Mouse (Mus musculus) forelimb bud, embryonic 11.5 days (tissue): ENCODE data around the gene Sertad4.

ENCODE experiments used
- DNase-seq: peaks from one replicate; pipeline ENCODE4 v3.0.0-alpha.2; 2012; ENCODE audit warnings: low read depth, low spot score

Sertad4 gene

DNA sequence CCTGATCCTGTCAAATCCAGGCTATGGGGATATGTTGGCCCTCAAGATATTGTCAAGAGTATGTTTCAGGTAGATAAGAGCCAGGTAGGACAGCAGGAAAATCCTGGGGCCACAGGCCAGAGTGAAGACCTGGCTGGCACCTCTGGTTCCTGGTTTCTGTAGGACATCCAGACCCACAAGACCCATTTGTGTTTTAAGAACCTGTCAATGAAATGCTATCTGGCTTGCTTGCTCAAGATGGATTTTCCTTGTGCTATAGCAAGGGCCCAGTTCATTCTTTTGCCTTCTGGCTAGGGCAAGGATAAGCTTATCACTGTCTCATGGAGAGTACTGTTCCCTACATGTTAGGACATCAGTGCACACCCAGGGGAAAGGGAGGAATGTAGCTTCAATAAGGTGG, 3.5 kb downstream of the Sertad4 start:
- no peak for DNase-seq

DNA sequence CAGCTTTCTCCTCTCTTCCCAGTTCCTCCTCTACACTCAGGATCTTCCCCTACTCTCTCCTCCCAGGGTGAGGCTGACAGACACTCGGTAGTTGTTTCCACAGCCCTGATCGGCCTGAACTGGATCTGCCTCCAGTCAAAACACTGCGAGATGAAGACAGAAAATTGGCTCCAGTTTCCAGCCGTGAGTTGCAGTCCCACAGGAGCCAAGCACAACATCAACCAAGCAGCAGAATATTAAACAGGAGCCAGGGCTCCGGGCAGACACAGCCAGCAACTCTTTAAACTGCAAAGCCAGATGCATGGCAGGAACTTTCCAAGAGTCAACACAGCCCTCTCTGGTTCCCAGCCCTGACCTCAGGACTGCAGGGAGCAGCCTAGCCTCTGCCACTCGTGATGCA, 3.9 kb downstream of the Sertad4 start:
- DNase-seq: peak; percentile 27

DNA sequence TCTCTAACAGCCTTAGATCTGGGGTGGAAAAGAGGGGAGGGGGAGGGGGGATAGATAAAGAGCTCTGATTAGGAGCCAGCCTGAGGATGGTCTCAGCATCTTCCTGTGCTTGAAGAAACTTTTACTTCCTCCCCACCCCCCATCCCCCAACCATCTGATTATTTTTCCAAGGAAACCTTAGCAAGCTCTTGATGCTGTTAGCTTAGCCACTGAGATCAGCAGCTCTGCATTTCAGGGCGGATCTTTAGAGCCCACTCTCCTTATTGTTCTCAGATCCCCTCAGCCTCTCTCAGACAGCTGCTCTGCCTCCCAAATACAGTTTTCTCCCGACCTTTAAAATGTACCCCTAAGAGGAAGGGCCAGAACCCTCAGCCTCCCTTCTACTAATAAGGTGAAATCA, 4.4 kb downstream of the Sertad4 start:
- DNase-seq: no peak

DNA sequence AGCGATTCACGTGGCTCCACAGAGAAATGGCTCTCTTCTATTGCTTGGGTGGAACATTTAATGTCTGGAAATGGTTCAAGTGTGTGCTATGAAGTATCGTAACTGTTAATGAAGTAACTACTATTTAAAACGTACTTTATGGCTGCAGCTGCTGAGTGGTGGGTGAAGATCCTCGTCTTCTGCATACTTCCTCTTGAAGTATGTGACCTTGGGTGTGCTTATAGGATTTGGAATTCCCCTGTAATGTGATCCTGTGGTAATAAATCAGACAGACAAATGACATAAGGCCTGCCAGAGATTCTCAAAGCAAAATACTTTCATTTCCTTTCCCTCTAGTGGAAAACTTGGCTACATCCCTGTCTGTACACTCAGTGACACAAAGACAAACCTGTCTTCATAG, 5.9 kb downstream of the Sertad4 start:
- no peak for DNase-seq

DNA sequence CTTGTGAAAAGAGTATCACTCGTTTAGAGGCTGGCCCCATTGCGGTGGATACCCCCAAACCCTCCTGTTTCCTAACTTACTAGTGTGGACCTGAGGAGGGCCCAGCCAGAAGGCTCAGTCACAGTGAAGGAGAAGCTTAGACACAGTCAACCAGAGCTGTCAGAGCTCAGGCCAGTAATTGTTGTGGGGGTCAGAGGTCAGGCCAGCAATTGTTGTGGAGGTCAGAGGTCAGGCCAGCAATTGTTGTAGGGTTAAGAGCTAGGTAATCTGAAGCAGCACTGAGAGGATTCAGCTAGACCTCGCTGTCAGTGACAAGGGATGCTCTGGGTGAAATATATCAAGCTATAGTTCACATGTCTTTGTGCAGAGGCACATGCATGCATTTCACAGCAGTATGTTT, 8.3 kb downstream of the Sertad4 start:
- no peak for DNase-seq

DNA sequence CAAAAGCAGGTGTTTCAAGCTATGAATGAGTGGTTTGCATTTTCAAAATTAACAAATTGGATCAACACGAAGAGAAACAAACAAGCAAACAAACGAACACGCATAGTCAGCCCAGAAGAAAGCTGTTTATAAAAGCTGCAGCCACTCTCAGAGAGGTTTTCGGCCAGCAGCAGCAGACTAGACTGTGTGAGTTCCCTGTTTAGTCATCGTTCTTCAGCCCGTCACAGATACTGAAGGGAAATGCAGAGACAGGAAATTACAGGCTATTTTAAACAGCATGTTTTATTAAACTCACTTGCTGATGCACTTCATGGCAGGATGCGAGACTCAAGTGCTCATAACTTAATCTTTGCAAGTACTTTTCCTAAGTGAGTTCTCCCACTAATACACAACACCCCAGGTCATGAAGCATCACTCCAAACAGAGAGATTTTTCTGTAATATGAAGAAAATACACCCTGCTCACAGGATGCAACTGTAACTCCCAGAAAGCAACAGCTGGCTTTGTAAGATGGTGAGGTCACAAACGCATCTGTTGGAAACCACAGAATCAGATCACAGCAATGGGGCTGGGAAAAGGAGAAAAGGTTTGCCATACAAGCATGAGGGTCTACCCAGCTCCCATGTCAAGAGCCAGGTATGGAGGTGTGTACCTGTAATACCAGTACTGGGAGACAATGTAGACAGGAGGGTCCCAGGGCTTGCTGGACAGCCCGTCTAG, 14.3 kb downstream of the Sertad4 start:
- no peak for DNase-seq

DNA sequence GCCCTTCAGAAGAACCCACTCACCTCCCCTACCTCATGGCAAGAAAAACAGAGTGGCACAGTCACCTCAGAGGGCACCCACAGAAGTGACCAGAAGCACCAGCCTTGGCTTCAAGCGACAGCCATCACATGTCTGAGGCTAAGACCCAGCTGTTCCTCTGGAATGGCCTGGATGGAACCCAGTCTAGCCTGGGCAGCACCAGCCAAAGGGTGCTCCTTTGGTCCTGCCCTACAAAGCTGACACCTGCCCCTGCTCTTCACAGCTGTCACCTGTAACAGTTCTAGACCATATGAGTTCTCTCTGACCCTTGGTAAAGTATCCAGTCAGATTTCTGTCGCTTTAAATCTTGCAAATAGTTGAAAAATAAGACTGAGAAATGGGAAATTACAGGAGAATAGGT, 14.9 kb downstream of the Sertad4 start:
- no peak for DNase-seq

DNA sequence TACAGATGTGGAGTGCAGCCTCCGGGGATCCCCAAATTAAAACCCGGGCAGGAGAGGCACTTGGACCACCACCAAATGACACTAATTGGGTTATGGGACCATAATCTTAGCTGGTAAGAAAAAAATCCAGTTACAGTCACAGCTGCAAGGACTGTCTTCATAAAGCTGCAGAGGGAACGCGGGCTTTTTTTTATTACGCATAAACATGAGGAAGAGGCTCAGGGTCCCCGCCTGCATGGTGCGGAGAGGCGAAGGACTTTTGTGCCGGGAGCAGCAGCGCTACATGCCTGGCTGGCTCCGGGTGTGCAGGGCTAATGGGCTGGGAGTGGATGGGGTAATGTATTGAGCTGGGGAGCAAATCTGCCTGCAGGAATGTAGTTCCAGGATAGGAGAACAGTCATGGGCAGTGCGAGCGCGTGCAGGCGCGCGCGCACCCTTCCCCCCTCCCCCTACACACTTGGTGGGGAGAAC, 20.3 kb downstream of the Sertad4 start:
- peak; percentile 86 for DNase-seq

DNA sequence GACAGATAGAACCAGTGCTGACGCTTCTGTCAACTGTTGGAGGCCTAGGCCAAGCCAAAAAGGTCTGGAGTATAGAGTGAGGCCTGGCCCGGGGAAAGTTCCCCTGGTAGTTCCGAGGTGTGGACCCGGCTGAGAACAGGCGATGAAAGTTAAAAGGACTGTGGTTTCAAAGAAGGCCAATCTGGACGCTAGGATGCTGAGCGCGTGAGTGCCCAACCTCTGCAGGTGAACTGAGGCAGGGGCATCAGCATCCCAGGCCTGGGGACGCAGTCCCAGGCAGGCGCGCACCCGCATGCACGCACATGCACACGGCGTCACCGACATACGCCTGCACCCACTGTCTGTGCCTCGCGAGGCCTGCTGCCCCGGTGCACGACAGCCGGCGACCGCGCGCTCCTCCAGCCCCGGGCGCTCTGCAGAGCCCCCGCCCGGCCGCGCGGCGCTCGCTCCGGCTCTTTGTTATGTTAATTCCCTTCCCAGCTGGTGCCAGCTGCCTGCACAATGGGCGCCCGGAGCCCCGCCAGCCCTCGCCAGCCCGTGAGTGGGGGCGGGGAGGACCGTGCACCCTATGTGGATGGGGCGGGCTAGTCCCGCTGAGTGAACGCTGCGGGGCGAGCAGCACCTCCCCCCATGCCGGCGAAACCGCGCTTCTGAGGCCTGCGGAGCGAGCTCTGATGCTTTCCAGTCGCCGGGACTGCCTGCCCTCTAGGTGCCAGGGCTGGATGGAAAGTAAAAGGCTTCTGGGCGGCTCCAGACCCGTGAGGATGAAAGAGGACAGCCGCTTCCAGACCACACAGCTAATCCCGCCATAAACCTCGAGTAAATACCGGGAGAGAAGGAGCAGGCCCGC, 21.0 kb downstream of the Sertad4 start:
- no peak for DNase-seq

DNA sequence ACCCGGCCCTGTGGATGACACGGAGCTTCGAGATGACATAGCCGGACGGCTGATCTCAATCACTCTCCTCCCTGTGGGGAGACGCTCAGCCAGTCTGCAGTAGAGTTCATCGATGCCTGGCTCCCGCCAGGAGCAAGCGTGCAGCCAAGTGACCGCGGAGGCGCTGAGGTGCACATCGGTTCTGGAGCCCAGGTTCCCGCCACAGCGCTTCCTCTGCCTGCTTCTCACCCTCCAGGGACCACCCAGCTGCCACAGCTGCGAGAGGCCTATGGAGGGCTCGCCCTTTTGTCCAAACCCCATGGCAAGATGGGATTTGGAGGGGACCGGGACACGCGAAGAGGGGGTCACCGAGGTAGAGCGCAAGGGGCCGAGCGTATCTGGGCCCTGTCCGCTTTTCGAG, 22.0 kb downstream of the Sertad4 start:
- no peak for DNase-seq

DNA sequence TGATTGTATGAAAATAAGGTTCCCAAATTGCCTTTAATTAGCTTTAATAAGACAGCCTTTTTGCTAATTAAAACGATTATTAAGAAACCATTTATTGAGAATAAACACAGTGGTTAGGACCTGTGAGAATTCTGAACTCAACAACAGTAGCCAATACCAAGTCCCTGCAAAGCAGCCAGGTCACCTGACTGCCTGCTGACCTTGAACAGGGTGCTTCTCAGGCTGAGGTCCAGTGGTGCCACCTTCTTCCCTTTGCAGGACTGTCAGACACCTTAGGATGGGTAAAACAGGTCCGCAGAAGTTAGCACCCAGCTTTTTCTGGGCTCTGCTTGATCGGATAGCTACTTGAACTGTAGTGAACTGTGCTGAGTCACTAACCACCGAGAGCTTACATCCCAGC, 22.5 kb downstream of the Sertad4 start:
- DNase-seq: no peak

DNA sequence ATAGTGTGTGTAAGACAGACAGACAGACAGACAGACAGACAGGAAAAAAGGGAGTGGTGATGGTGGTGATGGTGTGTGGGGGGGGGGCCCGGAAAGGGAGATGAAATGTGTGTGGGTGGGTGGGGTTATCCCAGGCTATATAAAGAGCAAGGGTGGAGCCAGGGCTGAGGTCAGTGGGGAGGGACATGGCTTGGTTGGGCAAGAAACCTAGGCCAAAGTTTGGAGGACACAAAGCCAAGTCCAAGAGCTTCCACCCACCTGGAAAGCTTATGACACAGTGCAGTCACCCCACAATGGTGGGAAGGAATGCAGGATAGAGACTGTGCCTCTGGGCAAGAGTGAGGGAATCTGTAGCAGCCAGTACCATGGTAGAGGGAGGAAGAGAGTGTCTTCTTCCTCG, 23.2 kb downstream of the Sertad4 start:
- no peak for DNase-seq

DNA sequence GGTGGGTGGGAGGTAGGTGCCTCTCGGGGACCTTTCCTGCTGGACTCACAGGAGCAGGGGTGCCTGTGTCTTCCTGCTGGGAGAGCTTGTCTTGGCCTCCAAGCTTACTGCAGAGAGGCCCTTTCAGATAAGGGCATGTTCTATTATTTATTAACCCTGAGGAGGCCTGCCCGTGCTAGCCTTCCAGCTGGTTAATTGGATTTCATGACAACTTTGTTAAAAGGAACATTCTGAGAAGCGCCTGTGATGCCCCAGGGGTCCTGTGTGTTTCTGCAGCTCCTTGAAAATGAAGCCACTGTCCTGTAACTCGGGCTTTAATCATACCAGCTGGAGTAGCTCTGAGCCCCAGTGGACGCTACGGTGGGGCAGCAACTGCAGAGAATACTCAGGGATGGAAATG, 25.1 kb downstream of the Sertad4 start:
- DNase-seq: no peak

DNA sequence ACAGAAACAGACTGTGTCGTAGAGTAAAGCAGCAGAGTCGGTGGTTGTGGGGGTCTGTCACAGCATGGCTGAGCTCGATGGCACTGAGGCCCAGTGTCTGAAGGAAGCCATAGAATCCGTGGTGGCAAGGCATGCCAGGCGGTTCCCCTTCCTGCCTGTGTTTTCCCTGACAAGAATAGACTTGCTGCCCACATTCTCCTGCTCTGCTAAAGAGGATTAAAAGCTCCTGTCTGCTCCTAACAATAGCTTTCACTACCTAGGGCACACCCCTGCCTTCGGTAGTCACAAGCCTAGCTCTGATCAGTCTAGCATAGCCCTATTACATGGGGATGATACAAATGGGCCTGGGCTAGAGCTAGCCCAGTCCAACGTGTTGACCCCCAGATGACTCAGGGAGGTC, 26.6 kb downstream of the Sertad4 start:
- DNase-seq: no peak

DNA sequence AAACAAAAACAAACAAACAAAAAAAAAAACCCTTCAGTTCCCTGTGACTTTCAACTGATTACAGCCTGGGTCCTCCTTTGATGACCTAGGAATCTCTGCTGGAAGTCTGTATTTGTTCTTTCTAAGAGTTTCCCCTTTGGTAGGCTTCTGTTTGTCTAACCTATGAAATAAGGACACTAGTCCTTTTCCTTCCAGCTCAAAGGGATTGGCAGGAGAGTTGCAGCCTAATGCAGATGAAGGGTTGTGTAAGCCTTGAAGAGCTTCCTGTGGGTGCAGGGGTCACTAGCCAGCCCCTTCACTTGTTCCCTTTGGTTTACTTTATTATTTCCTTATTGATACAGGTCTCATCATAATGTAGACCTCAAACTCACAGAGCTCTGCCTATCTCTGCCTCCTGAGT, 27.6 kb downstream of the Sertad4 start:
- no peak for DNase-seq

DNA sequence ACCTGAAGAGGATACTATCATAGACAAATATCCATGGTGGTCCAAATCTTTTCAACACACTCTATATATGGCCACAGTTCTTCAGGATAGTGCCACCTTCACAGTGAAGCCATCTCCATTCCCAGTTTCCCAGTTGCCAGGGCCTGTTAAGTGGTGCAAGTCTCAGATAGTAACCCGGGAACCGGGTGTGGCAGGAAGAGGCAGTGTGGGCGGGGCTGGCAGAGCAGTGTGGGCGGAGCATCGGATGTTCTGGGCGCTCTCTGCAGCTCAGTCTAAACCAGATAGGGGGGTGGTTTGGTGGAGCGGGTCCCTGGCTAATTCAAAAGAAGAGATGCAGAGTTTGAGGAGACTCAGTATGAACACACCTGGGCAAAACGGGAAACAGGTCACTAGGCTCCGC, 29.8 kb downstream of the Sertad4 start:
- DNase-seq: no peak

DNA sequence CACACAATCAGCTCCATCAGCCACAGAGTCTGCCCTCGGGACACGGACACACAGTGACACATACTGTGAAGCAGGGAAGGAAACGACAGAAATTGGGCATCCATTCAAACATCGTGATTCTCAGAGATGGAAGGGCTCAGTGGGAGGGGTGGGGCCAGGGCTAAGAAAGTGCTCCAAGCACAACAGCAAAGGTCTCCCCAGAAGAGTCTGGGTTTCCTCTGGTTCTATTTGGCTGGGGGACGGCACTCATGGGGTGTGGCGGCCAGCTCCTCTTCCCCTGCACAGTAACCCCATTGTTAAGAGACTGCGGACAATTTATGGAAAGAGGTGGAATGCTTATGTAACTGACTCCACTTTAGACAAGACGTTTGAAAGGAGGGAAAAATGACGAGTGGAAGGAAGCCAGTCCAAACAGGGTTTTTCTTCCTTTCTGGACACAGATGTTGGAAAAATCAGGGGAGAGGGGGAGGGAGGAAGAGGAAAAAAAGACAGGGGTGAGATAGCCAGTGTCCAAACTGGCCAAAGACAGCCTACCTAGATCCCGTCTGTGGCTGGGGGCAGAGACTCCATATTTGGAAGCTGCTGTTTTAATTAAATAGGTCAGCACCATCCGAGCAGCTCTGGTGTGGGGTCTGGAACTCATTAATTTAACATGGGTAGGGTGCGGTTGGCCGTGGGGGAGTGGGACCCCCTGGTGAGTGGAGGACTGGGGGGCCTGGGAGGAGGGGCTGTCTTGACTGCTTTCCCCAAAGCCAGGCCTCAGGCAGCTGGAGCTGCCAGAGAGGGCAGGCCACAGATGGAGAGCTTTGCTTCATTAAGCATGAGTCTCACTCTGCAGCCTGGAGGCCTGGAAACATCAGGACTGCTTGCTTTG, 32.7 kb downstream of the Sertad4 start:
- peak; percentile 73 for DNase-seq

DNA sequence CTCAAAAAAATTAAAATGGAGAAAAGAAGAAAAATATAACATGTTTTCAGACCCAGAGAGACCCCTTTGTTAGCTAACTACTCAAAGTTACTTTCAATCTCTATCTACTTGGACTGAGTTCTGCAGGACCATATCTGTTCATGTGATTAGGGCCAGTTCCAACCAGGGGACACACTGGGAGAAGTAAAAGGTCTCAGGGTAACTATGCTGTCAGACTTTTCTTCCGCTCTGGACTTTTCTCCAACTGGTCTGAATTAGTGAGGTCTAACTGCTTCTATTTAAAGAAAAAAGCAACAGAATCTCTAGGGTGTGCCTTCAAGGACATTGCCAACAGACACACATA, 33.3 kb downstream of the Sertad4 start:
- DNase-seq: no peak

DNA sequence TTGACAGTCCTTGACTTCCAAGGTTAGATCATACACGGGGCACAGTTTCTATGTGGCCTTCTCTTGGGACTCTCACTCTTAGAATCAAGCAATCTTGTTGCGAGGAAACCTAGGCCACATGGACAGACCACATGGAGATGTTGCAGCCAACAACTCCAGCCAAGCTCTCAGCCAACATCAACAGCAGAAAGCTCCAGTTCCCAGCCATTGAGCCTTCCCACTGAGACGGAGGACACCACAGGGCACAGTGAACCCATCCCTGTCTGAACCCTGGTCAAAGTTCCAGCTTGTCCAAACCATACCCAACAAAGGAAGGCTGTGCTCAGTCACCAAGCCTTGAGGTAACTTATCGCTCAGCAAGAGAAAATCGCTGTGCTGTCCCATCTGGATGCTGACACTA, 37.2 kb downstream of the Sertad4 start:
- no peak for DNase-seq

DNA sequence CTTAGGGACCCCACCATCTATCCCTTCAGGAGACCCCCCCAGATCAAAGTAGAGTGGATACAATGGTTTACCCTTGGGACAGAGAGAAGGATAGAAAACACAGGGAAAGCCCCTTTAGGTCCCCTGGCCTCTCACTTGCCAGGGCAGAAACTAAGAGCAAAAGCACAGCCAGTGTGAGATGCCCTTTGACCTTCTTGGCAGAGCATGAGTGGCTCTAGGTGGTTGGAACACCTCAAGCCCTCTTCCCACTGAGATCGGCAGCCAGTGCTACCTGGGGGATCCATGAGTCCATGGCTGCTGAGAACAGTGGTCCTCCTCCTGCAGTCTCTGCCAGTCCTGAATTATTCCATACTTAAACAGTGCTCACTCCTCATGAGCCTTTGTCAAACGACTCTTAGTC, 39.8 kb downstream of the Sertad4 start:
- DNase-seq: no peak

DNA sequence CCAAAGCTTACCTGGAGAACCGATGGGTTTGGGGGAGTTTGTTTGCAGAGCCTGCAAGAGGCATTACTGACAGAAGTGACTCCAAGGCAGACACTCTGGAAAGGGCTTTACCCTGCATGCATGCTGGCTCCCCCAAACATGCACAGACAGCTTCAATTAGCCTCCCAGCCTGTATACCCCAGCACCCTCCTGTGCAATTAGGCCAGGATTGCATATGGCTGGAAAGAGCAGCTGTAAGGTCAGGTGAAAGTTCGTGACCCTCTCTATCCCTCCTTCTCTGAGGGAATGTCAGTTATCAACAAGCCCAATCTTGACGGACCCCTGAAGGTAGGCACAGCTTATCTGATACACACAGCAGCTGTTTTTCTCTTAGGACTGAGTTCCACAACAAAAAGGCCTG, 40.9 kb downstream of the Sertad4 start:
- DNase-seq: no peak

DNA sequence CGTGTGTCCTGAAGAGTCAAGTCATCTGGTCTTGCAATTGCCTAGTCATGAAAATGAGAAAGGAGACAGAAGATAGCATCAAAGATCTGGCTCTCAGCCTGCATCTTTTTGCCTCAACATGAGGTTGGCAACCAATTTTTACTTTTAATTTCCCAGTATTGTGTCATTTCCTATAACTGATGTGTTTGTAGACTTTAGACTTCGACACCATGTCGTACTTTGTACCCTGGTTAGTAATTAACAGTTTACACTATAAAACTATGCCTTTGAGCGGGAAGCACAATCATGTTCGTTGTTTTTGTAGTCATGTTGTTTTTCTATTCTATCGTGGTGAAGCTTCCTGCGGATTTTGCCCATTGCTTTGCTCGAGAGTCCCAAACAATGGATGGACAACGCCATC, 42.8 kb downstream of the Sertad4 start:
- DNase-seq: no peak
